ENCODE assay signal across 8 mouse cellular contexts in the genomic region with DNA sequence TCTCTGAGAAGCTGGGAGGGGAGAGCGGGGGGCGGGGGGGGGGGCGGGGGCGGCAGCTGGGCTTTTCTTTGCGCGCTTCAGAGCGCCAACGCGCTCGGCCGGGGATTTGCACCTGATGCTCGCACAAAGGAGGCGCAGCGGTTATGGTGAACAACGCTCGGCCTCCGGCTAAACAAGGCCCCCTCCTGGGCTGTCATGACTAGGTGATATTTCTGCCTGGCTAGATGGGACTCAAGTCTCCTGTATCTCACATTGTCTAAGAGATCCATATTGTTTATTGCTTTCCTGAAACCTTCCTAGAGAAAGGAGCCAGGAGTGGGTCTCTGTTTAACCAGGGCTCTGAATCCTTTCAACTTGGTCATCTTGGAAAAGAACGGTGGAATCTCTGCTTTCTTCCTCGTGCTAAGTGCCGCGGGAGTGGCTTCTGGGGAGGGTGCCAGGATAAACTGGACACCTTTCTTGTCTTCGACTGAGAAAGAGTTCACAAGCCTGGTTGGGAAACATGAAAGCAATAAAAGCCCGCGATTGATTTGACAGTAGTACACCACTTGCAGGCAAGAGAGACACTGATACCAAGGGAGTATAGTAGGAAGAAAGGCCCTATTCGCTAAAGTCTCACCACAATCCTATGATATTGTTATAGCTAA. TPM values are rescaled to one million over a fixed set of nuclear protein-coding genes. Genes with fewer than 3 reads are reported as not detected.
DNase-seq lines count a peak whose midpoint lies in the region; ATAC-seq and TF ChIP-seq lines count a peak whose summit lies in the region.

No protein-coding gene starts in this region.

- DNase-seq in heart, adult 9 months (ENCODE audit: low spot score in 2 of 2): no peak
- no peak for DNase-seq in MEL (ENCODE audit: low read depth, low spot score)
- DNase-seq in forebrain, embryonic 11.5 days (ENCODE audit: low spot score): no peak
- no peak for DNase-seq in embryo, embryonic 11 days
- DNase-seq in frontal cortex, postnatal 10 days (ENCODE audit: low spot score in 2 of 2): no peak

- 9% methylated on average over 20 of the region's 25 CpGs for WGBS in heart, embryonic 14.5 days
- WGBS in forebrain, embryonic 11.5 days: 4% methylated on average over 22 of the region's 25 CpGs
- WGBS in limb, embryonic 15.5 days: 4% methylated on average over 21 of the region's 25 CpGs
- WGBS in stomach, embryonic 14.5 days: 4% methylated on average over 21 of the region's 25 CpGs

- ATAC-seq in heart, embryonic 14.5 days (ENCODE audit: insufficient number of reproducible peaks, insufficient read depth, low FRiP score, low read depth): peak; percentile 7
- no peak for ATAC-seq in forebrain, embryonic 11.5 days (replicated peaks; ENCODE audit: low FRiP score)
- no peak for ATAC-seq in limb, embryonic 15.5 days (ENCODE audit: insufficient number of reproducible peaks, low FRiP score, low TSS enrichment, low read depth)
- no peak; the same call in 1 of the 2 replicates for ATAC-seq in stomach, embryonic 14.5 days (ENCODE audit: insufficient number of reproducible peaks, insufficient read depth, low FRiP score, low read depth)

- peaks cover 5 to 16% of the 10 kb centered on the region in 2 experiments for H3K4me1 ChIP-seq in heart, embryonic 14.5 days (ENCODE audit: control insufficient read depth in 2 of 2, insufficient read depth in 2 of 2, low read length in 2 of 2)
- H3K4me1 ChIP-seq in MEL (ENCODE audit: control insufficient read depth in 1 of 2, insufficient read depth in 2 of 2, low read length in 2 of 2): peaks cover 2 to 40% of the 10 kb centered on the region in 2 experiments; a peak in 3 of 4 replicates
- peaks cover 17% of the 10 kb centered on the region for H3K4me1 ChIP-seq in forebrain, embryonic 11.5 days (replicated peaks; ENCODE audit: control insufficient read depth, insufficient read depth, low read length)
- H3K4me1 ChIP-seq in limb, embryonic 15.5 days: peaks cover 35% of the 10 kb centered on the region
- no peaks in the 10 kb centered on the region; the same call in 1 of the 2 replicates for H3K4me1 ChIP-seq in stomach, embryonic 14.5 days (ENCODE audit: control insufficient read depth, insufficient read depth, low read length)

- H3K36me3 ChIP-seq in heart, embryonic 14.5 days (ENCODE audit: control insufficient read depth, insufficient read depth, low read length): no peaks in the 10 kb centered on the region
- peaks cover 0 to 30% of the 10 kb centered on the region in 2 experiments; a peak in 3 of 4 replicates for H3K36me3 ChIP-seq in MEL (ENCODE audit: control insufficient read depth in 1 of 2, insufficient read depth in 2 of 2, low read length in 2 of 2)
- H3K36me3 ChIP-seq in forebrain, embryonic 11.5 days (ENCODE audit: control insufficient read depth, insufficient read depth, low read length): peaks cover 2% of the 10 kb centered on the region; the same call in 1 of the 2 replicates
- no peaks in the 10 kb centered on the region for H3K36me3 ChIP-seq in limb, embryonic 15.5 days
- H3K36me3 ChIP-seq in stomach, embryonic 14.5 days (ENCODE audit: control insufficient read depth, insufficient read depth, low read length): no peaks in the 10 kb centered on the region

- peak overlapping the region; percentile 83 for H3K9ac ChIP-seq in heart, embryonic 14.5 days (ENCODE audit: low read length)
- peak overlapping the region; percentile 84 for H3K9ac ChIP-seq in MEL (ENCODE audit: control insufficient read depth, low read depth, low read length, poor library complexity, severe bottlenecking)
- H3K9ac ChIP-seq in forebrain, embryonic 11.5 days (ENCODE audit: low read length): peak overlapping the region; percentile 95
- peak overlapping the region; percentile 47; the same call in 1 of the 2 replicates for H3K9ac ChIP-seq in limb, embryonic 15.5 days
- peak overlapping the region; percentile 66; the same call in 1 of the 2 replicates for H3K9ac ChIP-seq in stomach, embryonic 14.5 days (replicated peaks; ENCODE audit: low read depth, low read length)

- no peak for TF ChIP-seq POLR2A in MEL (IDR thresholded peaks at IDR 0.05; ENCODE audit: control insufficient read depth in 1 of 2, insufficient read depth in 1 of 2, low read depth in 1 of 2, low read length in 2 of 2, poor library complexity in 1 of 2)

- no peaks in the 10 kb centered on the region for H3K9me3 ChIP-seq in heart, embryonic 14.5 days (ENCODE audit: control insufficient read depth, low read length)
- no peaks in the 10 kb centered on the region for H3K9me3 ChIP-seq in MEL (replicated peaks; ENCODE audit: insufficient read depth, low read length)
- no peaks in the 10 kb centered on the region for H3K9me3 ChIP-seq in forebrain, embryonic 11.5 days (ENCODE audit: control insufficient read depth, low read length)
- no peaks in the 10 kb centered on the region for H3K9me3 ChIP-seq in limb, embryonic 15.5 days
- H3K9me3 ChIP-seq in stomach, embryonic 14.5 days (ENCODE audit: control insufficient read depth, low read depth, low read length): no peaks in the 10 kb centered on the region

- H3K4me2 ChIP-seq in heart, embryonic 14.5 days (ENCODE audit: low read length): peak overlapping the region; percentile 91
- H3K4me2 ChIP-seq in forebrain, embryonic 11.5 days (ENCODE audit: low read depth, low read length, severe bottlenecking): peak overlapping the region; percentile 61
- H3K4me2 ChIP-seq in limb, embryonic 15.5 days: peak overlapping the region; percentile 60
- peak overlapping the region; percentile 78 for H3K4me2 ChIP-seq in stomach, embryonic 14.5 days (replicated peaks; ENCODE audit: low read depth, low read length)

- peak overlapping the region; percentile 58 to 74 for H3K27ac ChIP-seq in heart, embryonic 14.5 days (replicated peaks in 1 of 2; ENCODE audit: control insufficient read depth in 1 of 2, insufficient read depth in 1 of 2, low read depth in 2 of 2, low read length in 2 of 2)
- H3K27ac ChIP-seq in MEL (ENCODE audit: control insufficient read depth, low read depth, low read length): peak overlapping the region; percentile 50
- peak overlapping the region; percentile 99 for H3K27ac ChIP-seq in forebrain, embryonic 11.5 days (ENCODE audit: low read depth, low read length)
- peak overlapping the region; percentile 86 for H3K27ac ChIP-seq in limb, embryonic 15.5 days
- peak overlapping the region; percentile 89 for H3K27ac ChIP-seq in stomach, embryonic 14.5 days (ENCODE audit: low read length)

- H3K79me2 ChIP-seq in MEL (ENCODE audit: control insufficient read depth, insufficient read depth, low read length, poor library complexity): peaks cover 13% of the 10 kb centered on the region

- no peaks in the 10 kb centered on the region for H3K27me3 ChIP-seq in heart, embryonic 14.5 days (ENCODE audit: control insufficient read depth, insufficient read depth, low read length)
- H3K27me3 ChIP-seq in MEL (ENCODE audit: control insufficient read depth in 1 of 2, insufficient read depth in 2 of 2, low read length in 2 of 2): no peaks in the 10 kb centered on the region
- no peaks in the 10 kb centered on the region for H3K27me3 ChIP-seq in forebrain, embryonic 11.5 days (ENCODE audit: control insufficient read depth, insufficient read depth, low read length)
- no peaks in the 10 kb centered on the region for H3K27me3 ChIP-seq in limb, embryonic 15.5 days
- no peaks in the 10 kb centered on the region for H3K27me3 ChIP-seq in stomach, embryonic 14.5 days (ENCODE audit: control insufficient read depth, insufficient read depth, low read length)

- TF ChIP-seq EP300 in MEL (IDR thresholded peaks at IDR 0.05; ENCODE audit: low read depth in 1 of 2, low read length in 2 of 2): no peak

- TF ChIP-seq CTCF in MEL (IDR thresholded peaks at IDR 0.05 in 2 of 3, conservative IDR thresholded peaks at IDR 0.05 in 1 of 3; ENCODE audit: control insufficient read depth in 1 of 3, insufficient read depth in 1 of 3, low read depth in 2 of 3, low read length in 3 of 3, poor library complexity in 1 of 3, severe bottlenecking in 1 of 3): peak in 1 of 3 experiments; percentile 3; a peak in 1 of 6 replicates

- TF ChIP-seq RAD21 in MEL (IDR thresholded peaks at IDR 0.05; ENCODE audit: low read depth, low read length): no peak

- peak overlapping the region; percentile 62 to 73 for H3K4me3 ChIP-seq in heart, embryonic 14.5 days (ENCODE audit: control insufficient read depth in 1 of 2, insufficient read depth in 1 of 2, low read depth in 1 of 2, low read length in 2 of 2)
- H3K4me3 ChIP-seq in MEL (ENCODE audit: control insufficient read depth in 1 of 2, insufficient read depth in 1 of 2, low read depth in 2 of 2, low read length in 2 of 2): peak overlapping the region; percentile 65 to 92
- peak overlapping the region; percentile 85 for H3K4me3 ChIP-seq in forebrain, embryonic 11.5 days (ENCODE audit: low read depth, low read length)
- peak overlapping the region; percentile 61 for H3K4me3 ChIP-seq in limb, embryonic 15.5 days
- peak overlapping the region; percentile 61 for H3K4me3 ChIP-seq in stomach, embryonic 14.5 days (ENCODE audit: low read depth, low read length)

TF ChIP-seq in MEL, 35 proteins besides CTCF, POLR2A, EP300 and RAD21:
- TF ChIP-seq SIN3A (IDR thresholded peaks at IDR 0.05; ENCODE audit: low read length): peak; percentile 53; the same call in 1 of the 2 replicates
- TF ChIP-seq MAX (IDR thresholded peaks at IDR 0.05; ENCODE audit: low read length): peak; percentile 6; the same call in 1 of the 2 replicates
- TF ChIP-seq RCOR1 (IDR thresholded peaks at IDR 0.05; ENCODE audit: low read depth, low read length): no peak

RNA-seq across cellular contexts. Expression of a gene that starts 0.6 kb away (rescaled TPM):
- 11.4 and 15.0 TPM in 2 replicates for polyA plus RNA-seq in heart, embryonic 14.5 days (2014; fragmentation: Nextera tagmentation; extraction: Ambion mirVana)
- total RNA-seq in MEL (2012; rRNA removed): 55.2 and 64.0 TPM in 2 replicates
- 100 to 1,000 TPM in 1 of 2 experiments, not detected in 1; 119 TPM for polyA plus RNA-seq in MEL (2012; ENCODE audit: insufficient read depth in 1 of 2, insufficient read length in 2 of 2, low read depth in 1 of 2, low replicate concordance in 2 of 2, missing spikeins in 1 of 2)
- 75.9 and 83.8 TPM in 2 replicates for polyA plus RNA-seq in forebrain, embryonic 11.5 days (2014; fragmentation: Nextera tagmentation; extraction: Ambion mirVana)
- polyA plus RNA-seq in limb, embryonic 15.5 days (2015; fragmentation: Nextera tagmentation; extraction: Ambion mirVana): 63.8 and 65.8 TPM in 2 replicates
- polyA plus RNA-seq in stomach, embryonic 14.5 days (2014; fragmentation: Nextera tagmentation; extraction: Ambion mirVana): 49.1 and 54.5 TPM in 2 replicates
